Mouse (Mus musculus) ES-CJ7 (cell line): ENCODE data around the gene Gm21887.
"Not testable (repeated sequence)": the region's sequence is repeated elsewhere in the genome, so short reads cannot be mapped to it uniquely, and the experiment has no call there.

Source experiments
- DNase-seq: peaks from one replicate; pipeline ENCODE4 v3.0.0; 2011; ENCODE audit warnings: low read depth, low spot score

Gene Gm21887

DNA sequence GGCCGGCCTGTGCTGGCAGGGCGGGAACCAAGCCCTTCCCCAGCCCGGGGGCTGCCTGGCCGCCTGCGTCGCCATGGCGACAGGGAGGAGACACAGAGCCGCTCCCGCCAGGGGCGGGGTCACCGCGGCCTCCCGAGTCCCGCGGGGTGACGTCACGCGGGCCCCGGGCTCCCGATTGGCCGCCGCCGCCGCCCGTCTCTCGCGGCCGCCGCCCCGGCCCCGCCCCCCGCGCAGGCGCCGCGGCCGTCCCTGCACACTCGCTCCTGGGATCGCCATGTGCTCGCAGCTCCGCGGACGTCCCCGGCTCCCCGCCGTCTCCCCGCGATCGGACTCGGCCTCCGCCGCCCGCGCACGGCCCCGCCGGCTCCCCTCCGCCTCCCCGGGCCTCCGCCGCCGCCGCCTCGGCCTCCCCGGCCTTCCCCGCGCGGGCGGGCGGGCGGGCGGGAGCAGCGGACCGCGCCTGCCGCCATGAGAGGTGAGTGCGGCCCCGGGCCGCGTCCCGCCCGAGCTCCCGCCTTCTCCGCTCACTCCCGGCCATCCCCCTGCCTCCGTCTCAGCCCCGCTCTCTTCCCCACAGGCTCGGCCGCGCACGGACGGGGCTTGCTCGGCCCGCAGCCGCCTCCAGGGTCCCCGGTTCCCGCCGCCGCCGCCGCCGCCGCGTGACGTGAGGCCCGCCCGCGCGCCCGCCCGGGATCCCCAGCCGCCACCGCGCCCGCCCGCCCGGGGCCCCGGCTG, at the start of gene Gm21887:
Gene Gm21887, plus strand, starts transcription at position 644 of the 735 bp plus-strand sequence.
- DNase-seq, result peak; percentile 99

DNA sequence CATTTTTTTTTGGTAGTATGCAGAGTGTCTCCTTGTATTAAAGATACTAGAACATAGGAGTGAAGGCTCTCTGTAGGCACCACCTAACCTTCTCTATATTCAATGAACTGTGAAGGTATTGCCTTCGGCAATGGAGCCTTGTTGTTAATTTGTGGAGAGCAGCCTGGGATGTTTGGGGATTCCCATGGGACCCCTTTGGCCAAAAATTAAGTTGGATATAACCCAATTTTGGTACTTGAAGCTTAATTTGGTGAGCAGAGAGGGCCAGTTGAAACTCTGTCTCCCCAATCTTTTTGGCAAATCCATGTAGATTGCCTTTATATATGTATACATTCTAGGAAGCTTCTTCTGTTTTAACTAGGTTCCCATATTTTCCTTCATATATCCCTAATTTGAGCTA, 40.1 kb upstream of the Gm21887 start:
- DNase-seq, result no peak

DNA sequence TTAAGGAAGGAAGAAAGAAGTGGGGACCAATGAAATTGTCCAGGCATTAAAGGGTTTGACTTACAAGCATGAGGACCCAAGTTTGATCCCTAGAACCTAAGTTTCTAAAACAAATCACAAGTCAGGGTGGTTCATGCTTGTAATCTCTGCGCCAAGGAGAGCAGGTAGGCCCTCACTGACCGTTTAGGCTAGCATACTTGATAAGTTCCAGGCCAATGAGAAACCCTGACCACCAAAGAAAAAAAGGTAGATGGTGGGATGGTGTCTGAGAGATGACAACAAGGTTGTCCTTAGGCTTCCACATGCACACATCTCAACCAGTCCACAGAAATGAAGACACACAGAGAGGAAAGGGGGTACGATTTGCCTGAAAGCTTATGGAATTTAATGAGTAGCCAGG, 39.7 kb upstream of the Gm21887 start:
- not testable (repeated sequence) for DNase-seq

DNA sequence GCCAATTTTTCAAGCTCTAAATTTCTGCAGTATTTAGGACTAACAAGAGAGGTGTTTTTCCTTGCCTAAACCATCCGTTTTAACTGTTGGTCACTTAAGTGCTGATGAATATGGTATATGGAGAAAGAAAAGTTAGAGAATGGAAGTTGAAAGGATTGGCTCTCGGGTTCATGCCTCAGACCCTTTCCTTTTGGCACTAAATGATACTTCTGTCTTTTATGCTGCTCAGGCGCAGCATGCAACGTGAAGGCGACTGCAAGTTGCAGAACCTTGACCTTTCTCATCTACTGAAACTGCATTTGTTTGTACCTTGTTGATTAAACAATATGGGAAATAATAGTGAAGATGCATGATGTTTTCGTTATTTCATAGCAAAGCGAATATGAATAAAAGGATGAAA, 38.9 kb upstream of the Gm21887 start:
- DNase-seq, result not testable (repeated sequence)

DNA sequence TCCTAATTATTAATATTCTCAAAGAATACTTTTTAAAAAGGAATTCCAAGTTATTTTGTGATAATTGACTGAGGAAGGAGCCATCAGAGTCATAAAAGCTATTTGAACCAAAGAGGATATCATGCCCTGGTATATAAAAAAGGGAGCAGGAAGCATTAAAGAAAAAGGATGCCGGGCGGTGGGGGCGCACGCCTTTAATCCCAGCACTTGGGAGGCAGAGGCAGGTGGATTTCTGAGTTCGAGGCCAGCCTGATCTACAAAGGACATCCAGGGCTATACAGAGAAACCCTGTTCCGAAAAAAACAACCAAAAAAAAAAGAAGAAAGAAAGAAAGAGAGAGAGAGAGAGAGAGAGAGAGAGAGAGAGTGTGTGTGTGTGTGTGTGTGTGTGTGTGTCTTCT, 37.9 kb upstream of the Gm21887 start:
- DNase-seq, result not testable (repeated sequence)

DNA sequence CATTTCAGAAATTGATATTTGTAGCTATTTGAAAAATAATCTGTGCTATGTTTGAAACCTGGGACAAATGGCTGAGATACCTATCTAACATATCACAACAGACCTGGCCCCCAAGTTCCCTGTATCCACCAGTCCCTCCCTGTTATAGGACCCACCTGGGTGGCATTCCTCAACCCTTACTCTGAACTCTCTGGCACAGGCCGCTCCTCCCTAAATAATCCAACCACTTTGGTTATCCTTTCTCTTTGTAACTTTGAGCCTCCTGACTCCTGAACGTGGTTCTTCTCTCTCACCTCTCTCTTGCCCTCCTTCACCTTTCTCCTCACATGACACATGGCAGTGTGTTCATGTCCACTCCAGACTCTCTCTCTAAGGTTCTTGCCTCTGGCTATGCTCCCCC, 37.3 kb upstream of the Gm21887 start:
- DNase-seq, result not testable (repeated sequence)

DNA sequence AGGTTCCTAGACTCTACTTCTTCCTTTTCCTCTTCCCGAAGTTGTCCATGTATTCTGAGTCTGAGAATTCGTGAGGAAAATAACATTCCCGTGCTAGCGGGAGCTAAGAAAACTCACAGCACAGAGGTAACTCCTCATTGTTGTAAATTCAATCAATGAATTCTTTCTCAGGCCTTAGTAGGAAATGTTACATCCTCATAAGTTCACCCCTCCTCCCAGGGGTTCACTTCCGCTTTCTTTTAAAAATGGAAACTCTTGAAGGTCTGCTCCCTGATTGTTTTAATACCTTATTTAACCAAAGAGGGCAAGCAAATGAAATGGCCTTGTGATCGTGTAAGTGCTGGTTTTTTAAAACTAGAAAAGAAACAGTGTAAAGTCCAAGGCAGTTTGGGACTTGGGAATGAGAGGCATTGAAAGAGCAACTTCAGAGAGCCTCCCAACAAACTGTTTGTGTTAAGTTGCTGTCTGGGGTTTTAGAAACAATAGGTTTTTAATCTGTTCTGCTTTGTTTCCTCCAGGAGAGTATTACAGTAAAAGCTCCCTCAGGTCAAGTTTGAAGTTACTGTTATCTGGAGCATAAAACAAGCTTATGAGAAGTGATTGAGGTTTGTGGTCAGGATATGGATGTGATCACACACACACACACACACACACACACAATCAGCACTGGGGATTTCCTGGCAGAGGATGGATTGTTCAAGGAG, 36.5 kb upstream of the Gm21887 start:
- not testable (repeated sequence) for DNase-seq

DNA sequence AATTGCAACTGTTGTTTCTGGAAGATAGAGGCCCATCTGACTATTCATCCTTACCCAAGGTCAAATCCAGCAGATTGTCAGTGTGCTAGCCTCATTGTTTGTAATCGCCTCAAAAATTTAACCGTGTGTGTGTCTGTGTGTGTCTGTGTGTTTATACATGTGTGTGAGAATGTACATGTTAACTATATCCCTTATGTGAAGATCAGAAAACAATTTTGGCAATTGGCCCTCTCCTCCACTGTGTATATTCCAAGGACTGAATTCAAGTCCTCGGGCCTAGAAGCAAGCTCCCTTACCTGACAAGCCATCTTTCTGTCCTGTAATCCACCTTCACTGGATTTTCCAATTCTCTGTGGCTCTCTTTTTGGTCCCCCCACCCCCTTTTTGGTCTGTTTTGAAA, 35.7 kb upstream of the Gm21887 start:
- peak; percentile 1 for DNase-seq

DNA sequence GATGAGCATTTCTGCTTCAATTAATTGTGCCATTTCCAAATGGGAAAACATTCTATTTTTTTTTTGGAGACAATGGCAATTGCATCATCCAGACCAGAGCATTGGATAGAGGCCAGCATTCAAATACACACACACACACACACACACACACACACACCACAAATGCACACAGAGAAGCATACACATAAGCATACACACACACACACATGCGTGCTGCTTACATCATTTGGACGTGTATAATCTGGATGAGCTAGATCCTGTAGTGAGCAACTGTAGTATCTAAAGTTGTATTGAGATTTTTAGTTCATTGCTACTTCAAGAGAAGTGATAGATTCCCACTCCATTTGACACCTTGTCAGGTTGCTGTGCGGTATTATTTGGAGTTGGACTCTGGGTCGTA, 35.0 kb upstream of the Gm21887 start:
- DNase-seq, result not testable (repeated sequence)

DNA sequence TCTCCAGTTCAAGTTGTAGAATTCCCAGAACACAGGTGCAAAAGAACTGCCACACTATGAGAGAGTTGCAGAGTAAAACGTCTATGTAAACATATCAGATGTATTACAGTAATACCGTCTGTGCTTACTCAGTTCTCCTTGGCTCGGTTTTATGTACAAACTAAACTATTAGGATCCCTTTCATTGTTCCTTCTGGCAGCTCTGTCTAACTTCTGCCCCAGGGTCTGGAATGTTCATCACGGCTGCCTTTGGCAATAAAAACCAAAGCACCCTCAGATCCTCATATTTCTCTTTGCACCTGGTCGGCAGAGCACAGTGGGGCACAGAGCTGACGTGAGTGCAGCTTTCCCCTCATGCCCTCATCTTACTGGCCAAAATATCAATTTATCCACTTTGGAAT, 34.5 kb upstream of the Gm21887 start:
- DNase-seq, result peak; percentile 2

DNA sequence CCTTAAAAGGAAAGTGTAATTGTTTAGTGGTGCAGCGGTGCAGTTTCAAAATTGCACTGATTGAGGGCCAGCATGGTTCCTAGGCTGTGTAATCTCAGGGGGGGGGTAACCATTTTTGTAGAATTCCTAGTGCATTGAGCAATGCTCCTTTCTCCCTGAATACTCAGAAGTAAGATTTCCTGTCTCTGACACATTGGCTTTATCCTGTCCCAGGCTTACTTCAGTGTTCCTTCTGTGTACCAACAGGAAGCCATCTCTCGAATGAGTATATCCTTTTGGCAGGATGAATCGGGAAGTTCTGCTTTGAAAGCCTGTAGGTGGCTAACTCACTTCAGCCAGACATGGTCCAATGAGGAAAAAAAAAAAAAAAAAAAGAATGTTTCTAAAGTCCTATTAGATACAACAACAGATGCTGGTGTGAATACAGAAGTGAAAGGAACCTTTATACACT, 33.8 kb upstream of the Gm21887 start:
- not testable (repeated sequence) for DNase-seq

DNA sequence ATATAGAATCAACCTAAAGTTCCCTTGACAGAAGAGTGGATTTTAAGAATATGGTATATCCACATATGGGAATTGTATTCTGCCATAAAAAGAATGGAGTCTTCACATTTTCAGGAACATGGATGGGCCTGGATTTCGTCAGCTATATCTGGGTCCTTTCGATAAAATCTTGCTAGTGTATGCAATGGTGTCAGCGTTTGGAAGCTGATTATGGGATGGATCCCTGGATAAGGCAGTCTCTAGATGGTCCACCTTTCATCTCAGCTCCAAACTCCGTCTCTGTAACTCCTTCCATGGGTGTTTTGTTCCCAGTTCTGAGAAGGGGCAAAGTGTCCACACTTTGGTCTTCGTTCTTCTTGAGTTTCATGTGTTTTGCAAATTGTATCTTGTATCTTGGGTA, 33.1 kb upstream of the Gm21887 start:
- not testable (repeated sequence) for DNase-seq

DNA sequence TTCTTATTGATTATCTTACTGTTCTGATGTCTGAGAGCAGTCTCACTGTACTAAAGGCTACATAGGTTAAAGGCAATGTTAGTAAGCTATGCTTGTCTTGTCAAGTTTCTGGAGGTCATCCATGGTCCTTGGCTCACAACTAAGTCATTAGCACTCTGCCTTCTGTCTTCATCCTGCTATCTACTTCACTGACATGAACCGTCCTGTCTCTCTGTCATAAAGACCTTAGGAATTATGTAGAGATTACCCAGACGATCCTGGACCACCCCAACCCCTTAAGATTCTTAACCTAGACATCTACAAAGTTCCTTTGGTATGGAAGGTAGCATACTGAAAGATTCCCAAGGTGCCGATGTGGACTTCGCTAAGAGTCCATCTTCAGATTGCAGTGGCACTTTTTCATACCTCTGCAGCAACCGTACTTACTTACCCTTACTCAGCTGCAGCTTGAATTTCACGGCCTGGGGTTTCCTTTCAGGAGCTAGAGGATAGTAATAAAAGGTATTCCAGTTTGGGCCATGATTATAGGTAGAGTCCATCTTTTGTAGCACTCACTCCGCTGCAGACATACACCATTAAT, 31.5 kb upstream of the Gm21887 start:
- DNase-seq, result peak; percentile 1

DNA sequence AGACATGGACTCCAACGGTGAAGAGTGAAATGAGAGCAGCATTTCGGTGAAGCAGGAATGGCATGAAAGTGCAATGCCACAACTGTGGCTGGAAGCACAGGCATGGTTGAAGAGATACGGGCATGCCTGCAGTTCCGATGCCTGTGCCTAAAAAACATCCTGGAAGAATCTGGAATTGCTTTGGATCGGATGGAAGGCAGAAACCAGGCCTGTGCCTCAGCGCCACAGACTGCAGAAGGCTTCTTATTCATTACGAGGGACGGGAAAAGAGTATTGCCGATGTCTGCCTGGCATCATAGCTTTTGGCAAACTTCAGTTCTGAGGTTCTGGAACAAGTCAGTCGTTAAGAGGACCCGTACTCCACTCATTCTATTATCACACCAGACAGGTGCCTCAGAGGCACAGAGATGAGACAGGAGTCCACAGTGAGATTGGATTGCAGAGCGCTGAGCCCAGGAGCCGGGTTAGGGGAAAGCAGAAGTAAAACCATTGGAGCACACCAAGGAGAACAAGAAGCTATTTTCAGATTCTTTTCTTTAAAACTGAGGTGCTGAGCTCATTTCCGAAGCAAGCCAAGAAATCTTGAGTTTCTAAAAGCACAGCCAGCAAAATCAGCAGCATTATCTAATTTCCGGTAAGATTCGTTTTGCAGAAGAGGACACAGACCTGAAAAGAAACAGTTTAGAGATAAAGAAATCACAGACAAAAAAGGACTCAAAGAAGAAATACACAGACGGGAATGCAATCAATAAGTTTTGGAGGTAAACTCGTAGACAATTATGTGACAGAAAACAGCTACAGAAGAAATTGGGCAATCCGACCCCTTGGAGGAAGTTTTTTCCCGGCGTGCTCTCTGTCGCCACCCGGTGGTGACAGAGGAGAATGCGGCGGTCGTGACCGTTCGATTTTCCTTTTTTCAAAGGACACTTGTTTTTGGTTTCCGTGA, 30.8 kb upstream of the Gm21887 start:
- DNase-seq, result peak; percentile 5

DNA sequence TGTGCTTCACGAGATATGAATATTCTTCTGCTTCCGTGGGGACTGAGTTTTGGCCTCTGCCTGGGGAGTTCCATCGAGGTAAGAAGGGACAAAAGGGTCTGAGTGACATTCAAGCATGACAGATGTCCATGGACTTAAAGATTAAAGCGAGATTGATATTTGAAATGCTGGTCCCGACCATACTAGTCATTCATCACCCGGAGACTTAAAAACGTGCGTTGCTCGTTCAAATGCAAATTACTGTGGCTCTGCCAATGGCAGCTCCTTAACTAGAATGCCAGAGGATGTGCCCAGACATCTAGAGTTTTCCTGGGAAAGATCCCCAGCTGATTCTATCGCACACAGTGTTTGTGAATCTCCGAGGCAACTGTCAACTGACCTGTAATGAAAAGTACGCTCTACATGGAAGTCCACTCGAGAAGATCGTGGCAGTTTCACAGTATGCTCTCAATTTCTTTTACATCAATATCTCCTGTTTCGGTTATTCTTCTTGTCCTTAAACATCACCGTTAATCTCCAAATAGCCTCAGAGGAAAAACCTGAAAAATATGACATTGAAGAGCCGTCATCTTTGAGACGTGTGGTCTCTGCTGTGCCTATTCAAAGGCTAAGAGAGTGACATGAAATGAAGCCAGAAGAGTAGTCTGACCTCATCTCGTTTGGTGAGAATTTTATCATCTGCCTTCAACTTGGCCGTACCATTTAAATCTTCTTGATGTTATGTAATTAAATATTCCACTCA, 29.8 kb upstream of the Gm21887 start:
- peak; percentile 2 for DNase-seq

DNA sequence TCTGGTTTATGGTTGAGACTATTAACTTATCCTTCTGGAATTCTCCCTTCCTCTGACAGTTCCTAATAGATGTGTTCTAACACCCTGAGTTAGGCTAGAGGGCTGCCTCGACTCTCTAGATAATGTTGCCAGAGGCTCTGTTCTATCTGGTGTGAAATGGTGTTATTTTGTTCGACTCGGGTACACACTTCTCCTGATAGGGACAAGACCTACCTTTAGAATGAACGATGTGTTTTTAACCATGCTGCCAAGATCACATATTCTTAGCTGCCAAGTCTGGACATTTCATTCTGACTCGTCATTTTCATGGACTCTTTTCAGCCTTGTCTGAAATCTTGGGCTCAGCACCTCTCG, 29.3 kb upstream of the Gm21887 start:
- not testable (repeated sequence) for DNase-seq

DNA sequence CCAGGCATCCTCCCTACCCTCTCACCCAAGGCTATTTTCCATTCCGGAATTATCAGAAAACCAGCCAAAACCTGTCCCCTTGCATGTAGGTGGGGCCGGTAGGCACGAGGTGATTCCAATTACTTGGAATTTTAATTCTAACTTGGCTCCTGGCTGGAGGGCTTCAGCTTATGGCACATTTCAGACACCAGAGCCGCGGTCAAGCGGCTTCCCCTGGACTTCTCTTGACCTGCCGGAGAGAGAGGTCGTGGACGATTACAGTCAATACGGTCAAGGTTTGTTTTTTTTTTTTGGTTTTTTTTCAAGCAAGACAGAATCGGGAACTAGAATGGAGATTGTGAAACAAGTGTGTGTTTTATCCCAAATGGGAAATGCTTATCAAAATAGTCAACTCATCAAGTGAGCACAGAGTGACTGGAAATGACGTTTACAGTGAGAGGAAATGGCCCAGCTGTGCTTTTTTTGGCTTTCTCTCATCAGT, 28.6 kb upstream of the Gm21887 start:
- no peak for DNase-seq

DNA sequence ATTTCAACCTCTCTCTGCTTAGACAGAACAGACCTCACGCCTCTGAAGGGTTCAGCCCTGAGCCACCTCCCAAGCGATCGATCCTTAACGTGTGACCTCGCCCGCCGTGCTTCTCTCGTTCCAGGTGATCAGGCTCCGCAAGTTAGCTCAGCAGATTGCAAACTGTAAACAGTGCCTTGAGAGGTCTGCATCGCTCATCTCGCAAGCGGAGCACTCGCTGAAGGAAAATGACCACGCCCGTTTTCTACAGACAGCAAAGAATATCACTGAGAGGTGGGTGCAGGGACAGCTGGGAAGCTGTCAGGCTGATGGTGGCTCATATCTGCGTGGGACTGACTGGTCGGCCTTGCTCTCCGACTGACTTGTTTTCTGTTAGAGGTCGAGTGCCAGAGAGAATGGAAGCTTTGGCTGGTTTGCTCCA, 27.7 kb upstream of the Gm21887 start:
- peak; percentile 32 for DNase-seq

DNA sequence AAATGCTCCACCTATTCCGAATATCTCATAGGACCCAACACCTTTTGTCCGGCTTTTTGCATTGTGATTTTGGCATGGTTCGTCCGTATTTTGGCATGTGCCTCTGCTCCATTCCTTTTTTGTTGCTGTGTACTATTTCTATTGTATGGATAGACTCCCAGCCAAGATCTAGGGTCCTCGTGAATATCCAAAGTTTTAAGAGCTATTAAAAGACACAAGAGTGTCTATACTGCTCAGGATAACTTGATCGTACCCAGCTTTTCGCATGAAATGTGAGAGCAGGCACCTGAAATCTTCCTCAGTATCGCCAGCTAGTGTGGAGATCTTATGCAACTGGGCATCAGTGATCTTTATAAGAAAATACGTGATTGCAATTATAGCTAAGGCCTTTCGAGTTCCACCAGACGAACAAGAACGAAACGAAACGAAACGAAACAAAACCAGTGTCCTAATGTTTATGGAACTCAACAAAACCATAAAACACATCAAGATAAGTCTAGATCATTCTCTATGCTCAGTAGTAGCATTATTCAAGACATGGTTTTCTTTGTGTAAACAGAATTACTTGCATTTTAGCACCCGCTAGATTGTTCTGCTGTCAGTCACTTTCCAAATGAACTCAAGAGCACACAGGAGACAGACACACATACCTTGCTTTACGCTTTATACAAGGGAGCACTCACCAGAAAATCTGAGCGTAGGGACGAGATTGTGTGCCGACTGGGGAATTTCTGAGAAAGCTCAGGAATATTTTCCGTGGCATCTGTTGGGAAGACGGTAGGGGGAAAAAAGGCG, 26.7 kb upstream of the Gm21887 start:
- peak; percentile 2 for DNase-seq
